Mouse (Mus musculus) thymus, adult 2 months (tissue): ENCODE data around the gene Clrn2.

Experiments used
- CTCF ChIP-seq: fragments of 200-500 bp; IDR thresholded peaks from 2 replicates; pipeline ENCODE4 v1.5.1; 2012; ENCODE audit warnings: mild to moderate bottlenecking, control low read depth, low read length, moderate library complexity, borderline replicate concordance; ENCODE audit not compliant: control insufficient read depth, poor library complexity, insufficient read depth; ENCODE audit errors: extremely low read depth
- POLR2A ChIP-seq: fragments of 200-500 bp; IDR thresholded peaks from 2 replicates; pipeline ENCODE4 v1.6.1; 2012; ENCODE audit warnings: mild to moderate bottlenecking, low read length, control low read depth, moderate library complexity; ENCODE audit not compliant: control insufficient read depth, poor library complexity, insufficient read depth; ENCODE audit errors: extremely low read depth

- TF ChIP-seq CTCF (no peak), POLR2A (no peak)
Observed at GRCm38 (mm10) chr5:45416478-45416877, 37.1 kb upstream of the Clrn2 start.
